Mouse (Mus musculus): ENCODE measurements around the gene Tas2r107.
"Not testable (repeated sequence)": the region's sequence is repeated elsewhere in the genome, so short reads cannot be mapped to it uniquely, and the experiment has no call there.

Tas2r107 gene

DNA sequence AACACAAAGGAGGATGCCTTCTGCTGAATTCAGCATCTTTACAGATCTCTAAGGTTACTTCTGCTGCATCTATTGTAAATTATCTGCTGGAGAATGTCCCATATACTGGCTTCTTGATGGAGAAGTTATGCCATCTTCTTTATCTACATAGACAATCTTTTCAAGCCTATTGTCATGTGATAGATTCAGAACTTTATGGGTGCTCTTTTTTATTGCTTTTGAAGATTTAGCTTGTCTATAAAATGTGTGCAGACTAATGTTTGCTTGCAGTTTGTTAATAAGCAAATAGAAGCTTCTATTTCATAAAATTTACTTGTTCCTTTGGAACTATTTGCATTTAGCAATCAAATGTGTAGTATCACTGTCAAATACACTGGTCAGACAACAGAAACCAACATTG lies at the start of gene Tas2r107:
Gene Tas2r107, minus strand, starts transcription at position 101 of the 400 bp plus-strand sequence.
- DNase-seq: no peak

GRCm38 (mm10) chr6:131689963-131690362 lies 30.0 kb upstream of the Tas2r107 start, which contains the start of gene Tas2r114:
TSS of gene Tas2r114 (minus strand) at chr6:131690063.
- DNase-seq: no peak

DNA sequence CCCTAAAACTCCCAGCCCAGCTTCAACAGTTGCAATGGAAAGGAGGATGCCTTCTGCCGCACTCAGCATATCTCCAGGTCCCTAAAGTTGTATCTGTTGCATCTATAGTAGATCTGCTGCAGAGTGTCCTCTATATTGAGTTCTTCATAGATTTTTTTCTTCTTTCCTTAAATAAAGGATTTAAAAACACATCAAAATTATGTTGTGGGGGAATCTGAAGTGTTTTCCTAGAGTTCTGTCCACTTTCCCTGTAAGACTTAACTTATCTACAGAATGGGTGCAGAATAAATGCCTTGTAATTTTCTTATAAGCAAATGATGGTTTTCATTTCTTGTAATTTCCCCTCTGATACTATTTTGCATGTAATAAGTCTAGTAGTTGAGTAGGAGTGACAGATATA lies 27.4 kb upstream of the Tas2r107 start, which contains the start of gene Tas2r105:
Gene Tas2r105, minus strand, starts transcription at position 101 of the 400 bp plus-strand sequence.
- no peak for DNase-seq

DNA sequence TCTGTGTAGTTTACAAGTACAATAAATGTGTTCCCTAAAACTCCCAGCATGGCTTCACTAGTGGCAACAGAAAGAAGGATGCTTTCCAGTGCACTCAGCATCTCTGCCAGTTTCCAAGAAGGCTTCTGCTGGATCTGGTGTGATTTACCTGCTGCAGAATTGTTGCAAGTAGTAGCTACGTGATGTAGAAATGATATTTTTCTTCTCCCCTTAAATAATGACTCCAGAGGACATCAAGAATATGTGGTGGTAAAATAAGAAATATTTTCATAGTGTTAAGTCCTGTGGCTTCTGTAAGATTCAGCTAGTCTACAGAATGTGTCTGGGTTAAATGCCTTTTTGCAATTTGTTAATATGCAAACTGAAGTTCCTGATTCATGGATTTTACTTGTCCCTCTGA lies 25.7 kb upstream of the Tas2r107 start, which contains the start of gene Tas2r104:
Gene Tas2r104, minus strand, starts transcription at position 101 of the 400 bp plus-strand sequence.
- DNase-seq: no peak

GRCm38 (mm10) chr6:131678786-131679185 lies 18.8 kb upstream of the Tas2r107 start, which contains the start of gene Tas2r106:
TSS of gene Tas2r106 (minus strand) at chr6:131678886.
- no peak for DNase-seq

DNA sequence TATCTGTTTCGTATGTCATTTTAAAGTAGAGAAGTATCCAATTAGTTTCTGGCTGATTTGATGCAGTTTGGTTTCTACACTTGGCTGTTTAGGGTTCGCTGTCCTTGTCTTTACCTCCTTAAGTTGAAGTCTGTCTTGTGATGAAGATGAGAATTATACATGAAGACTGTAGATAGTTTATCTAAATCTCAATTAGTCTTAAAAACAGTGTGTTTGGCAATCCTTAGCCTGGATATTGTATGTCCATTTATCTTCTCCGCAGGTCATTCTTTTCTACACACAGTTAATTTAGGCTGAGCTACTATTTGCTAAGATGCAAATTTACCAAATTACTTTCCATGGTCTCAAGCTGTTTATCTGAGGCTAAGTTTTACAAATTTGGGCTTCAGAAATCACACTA lies 29.1 kb downstream of the Tas2r107 start, which contains the start of gene Tas2r130:
Gene Tas2r130, minus strand, starts transcription at position 101 of the 400 bp plus-strand sequence.
- DNase-seq: no peak

DNA sequence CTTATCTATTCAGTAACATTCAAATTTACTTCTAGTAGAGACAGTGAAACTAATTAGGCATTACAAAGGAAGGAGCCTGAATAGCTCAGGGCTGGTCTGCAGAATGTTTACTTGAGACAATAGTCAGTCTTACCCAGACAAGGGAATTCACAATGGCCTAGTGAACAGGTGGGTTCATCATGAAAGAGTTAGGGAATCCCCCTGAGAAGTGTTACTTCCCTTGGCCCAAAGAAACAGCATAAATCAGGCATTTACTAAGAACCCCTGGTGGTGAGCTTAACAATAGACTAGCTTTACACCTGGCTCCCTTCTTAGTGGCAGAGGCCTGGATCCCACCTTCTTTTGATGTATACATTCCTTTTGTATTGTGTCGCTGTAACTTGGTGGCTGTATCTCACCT lies 50.0 kb downstream of the Tas2r107 start:
- not testable (repeated sequence) for DNase-seq

Measured in kidney, postnatal 14 days (tissue).